Mouse (Mus musculus) Patski (cell line): Measurements from ENCODE around the gene Gdf5. TPM values are rescaled to one million over a fixed set of nuclear protein-coding genes. Genes with fewer than 3 reads are reported as not detected.

Source experiments
- ATAC-seq: fragments of 100-300 bp; one replicate; pipeline ENCODE4 v1.8.0; 2021
- CTCF ChIA-PET: fragments of 350-600 bp; sonication (Branson Sonifier 250); formaldehyde crosslinking; loops from one replicate; lab custom pipeline; 2022; ENCODE audit warnings: inconsistent platforms; lab: Charles Lee
- POLR2A ChIA-PET: fragments of 350-600 bp; sonication (Branson Sonifier 250); formaldehyde crosslinking; loops from one replicate; lab custom pipeline; 2022; ENCODE audit warnings: antibody characterized with exemption, inconsistent platforms; lab: Charles Lee
- DNase-seq: peaks from one replicate; pipeline ENCODE4 v3.0.0-alpha.2; 2011; ENCODE audit warnings: low read depth, low spot score
- H3K27me3 ChIP-seq: fragments of 371-371 bp; one replicate; pipeline ENCODE4 v1.5.1; 2021
- CTCF ChIP-seq: fragments of 100-300 bp; IDR thresholded peaks from one replicate; pipeline ENCODE4 v1.5.1; 2021
- in situ Hi-C: fragments of 300-500 bp; cut with MboI; formaldehyde crosslinking; loops from 3 replicates; pipeline ENCODE4 v1.11.1; 2018; ENCODE audit warnings: low pct_unique_long_range_greater_than_20kb, mixed read lengths
- polyA plus RNA-seq: library from polyadenylated mRNA; unstranded; gene quantifications from one replicate; pipeline ENCODE4 v1.2.3, GENCODE M21; 2021

The Gdf5 gene
- polyA plus RNA-seq, 1 experiment from 2014 or later: 0.03 TPM

GRCm38 (mm10) chr2:155914684-155915083, 30.5 kb downstream of the Gdf5 start:
- DNase-seq (no peak), ATAC-seq (no peak)
- CTCF ChIA-PET: no interaction called here
- in situ Hi-C loops: no loop called here
- TF ChIP-seq CTCF: no peak
- H3K27me3 ChIP-seq: no peaks in the 10 kb centered on the region
- POLR2A ChIA-PET: no interaction called here

- in situ Hi-C loops: no loop called here
- CTCF ChIA-PET: interaction anchor here (1.2 to 1.6 kb wide), 2 partner anchors 23 to 24 kb away, joined by 3 read pairs; no protein-coding TSS in a partner anchor
Observed at GRCm38 (mm10) chr2:155903632-155904008, 41.5 kb downstream of the Gdf5 start.

GRCm38 (mm10) chr2:155902989-155903631, 42.1 kb downstream of the Gdf5 start:
- no peak for DNase-seq
- H3K27me3 ChIP-seq: no peaks in the 10 kb centered on the region
- no peak for TF ChIP-seq CTCF
- ChIA-PET CTCF (interaction anchor here (1.0 to 1.6 kb wide), 4 partner anchors 15 to 24 kb away, joined by 3 read pairs; no protein-coding TSS in a partner anchor), POLR2A (interaction anchor here (0.8 to 2.5 kb wide), 3 partner anchors 8 to 26 kb away, joined by 3 to 10 read pairs (median 4); no protein-coding TSS in a partner anchor)
- in situ Hi-C loops: no loop called here
- ATAC-seq: peak; percentile 17

More at GRCm38 (mm10) chr2:155903632-155904008, 41.5 kb downstream of the Gdf5 start:
- POLR2A ChIA-PET: interaction anchor here (0.8 to 2.5 kb wide), 3 partner anchors 8 to 25 kb away, joined by 3 to 10 read pairs (median 4); no protein-coding TSS in a partner anchor
- no peak for ATAC-seq
- DNase-seq: no peak
- no peak for TF ChIP-seq CTCF
- H3K27me3 ChIP-seq: no peaks in the 10 kb centered on the region

GRCm38 (mm10) chr2:155895046-155895735, 50.0 kb downstream of the Gdf5 start:
- ChIA-PET POLR2A (interaction anchor here (0.7 to 1.3 kb wide), 4 partner anchors 8 to 35 kb away, joined by 3 read pairs; partner anchors contain the start of gene Uqcc1), CTCF (interaction anchor here (1.2 to 2.4 kb wide), 3 partner anchors 9 to 56 kb away, joined by 3 to 5 read pairs (median 5); no protein-coding TSS in a partner anchor)
- TF ChIP-seq CTCF: no peak
- in situ Hi-C loops: no loop called here
- ATAC-seq: no peak
- DNase-seq: no peak
- no peaks in the 10 kb centered on the region for H3K27me3 ChIP-seq

GRCm38 (mm10) chr2:155894307-155895045, 50.7 kb downstream of the Gdf5 start:
- no peak for DNase-seq
- CTCF ChIA-PET: interaction anchor here (2.1 to 2.4 kb wide), 2 partner anchors 8 to 57 kb away, joined by 5 read pairs; no protein-coding TSS in a partner anchor
- POLR2A ChIA-PET: interaction anchor here (1.0 to 1.3 kb wide), 3 partner anchors 8 to 36 kb away, joined by 3 read pairs; partner anchors contain the start of gene Uqcc1
- TF ChIP-seq CTCF: no peak
- H3K27me3 ChIP-seq: no peaks in the 10 kb centered on the region
- in situ Hi-C loops: no loop called here
- ATAC-seq: no peak

Other genes with a start within 250 kb of the Gdf5 start
- 35.4 TPM for gene Edem2, start 215.9 kb downstream of the Gdf5 start, polyA plus RNA-seq
- gene Gm17581, start 209.5 kb downstream of the Gdf5 start, polyA plus RNA-seq: not detected
- 4.5 TPM for gene Procr, start 194.2 kb downstream of the Gdf5 start, polyA plus RNA-seq
- 0.05 TPM for gene Mmp24, start 170.0 kb downstream of the Gdf5 start, polyA plus RNA-seq
- gene BC029722, start 125.9 kb downstream of the Gdf5 start, polyA plus RNA-seq: 49.6 TPM
- 170 TPM for gene Eif6, start 118.4 kb downstream of the Gdf5 start, polyA plus RNA-seq
- 0.10 TPM for gene Fam83c, start 110.5 kb downstream of the Gdf5 start, polyA plus RNA-seq
- gene Uqcc1, start 15.1 kb downstream of the Gdf5 start, polyA plus RNA-seq: 73.4 TPM
- gene Gm15557, start 4.6 kb downstream of the Gdf5 start, polyA plus RNA-seq: not detected
- gene Cep250, start 11.1 kb upstream of the Gdf5 start, polyA plus RNA-seq: 40.2 TPM
- 3.4 TPM for gene 6430550D23Rik, start 62.6 kb upstream of the Gdf5 start, polyA plus RNA-seq
- 232 TPM for gene Ergic3, start 62.7 kb upstream of the Gdf5 start, polyA plus RNA-seq
- not detected for gene Fer1l4, start 107.6 kb upstream of the Gdf5 start, polyA plus RNA-seq
- gene Spag4, start 119.8 kb upstream of the Gdf5 start, polyA plus RNA-seq: 2.0 TPM
- gene Cpne1, start 166.6 kb upstream of the Gdf5 start, polyA plus RNA-seq: 66.0 TPM
- gene Rbm12, start 166.6 kb upstream of the Gdf5 start, polyA plus RNA-seq: 14.1 TPM
- gene Gm28036, start 181.7 kb upstream of the Gdf5 start, polyA plus RNA-seq: 17.4 TPM
- gene Romo1, start 198.7 kb upstream of the Gdf5 start, polyA plus RNA-seq: 217 TPM
- 55.7 TPM for gene Nfs1, start 198.8 kb upstream of the Gdf5 start, polyA plus RNA-seq
- gene Rbm39, start 234.9 kb upstream of the Gdf5 start, polyA plus RNA-seq: 288 TPM